Comparison of ENCODE assay signal across 8 mouse cellular contexts in the genomic region with DNA sequence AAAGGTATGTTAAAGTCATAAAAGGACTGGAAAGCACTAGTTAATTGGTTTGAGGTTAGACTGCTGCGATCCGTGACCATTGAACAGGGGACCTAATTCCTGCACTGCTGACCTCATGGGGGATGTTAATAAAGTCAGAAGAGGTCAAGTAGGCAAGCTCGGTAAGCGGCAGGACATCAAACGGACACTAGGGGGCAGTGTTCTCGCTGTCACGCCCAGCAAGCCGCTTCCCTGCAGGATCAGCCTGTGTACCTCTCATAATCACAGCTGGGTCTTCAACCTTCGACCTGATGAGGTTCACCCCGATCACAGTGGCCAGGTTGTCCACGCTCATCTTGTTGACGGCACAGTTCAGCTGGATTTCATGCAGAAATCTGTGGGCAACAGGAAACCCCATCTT. TPM values are rescaled to one million over a fixed set of nuclear protein-coding genes. Genes with fewer than 3 reads are reported as not detected.
A peak's percentile ranks its signal among the peaks of the same experiment; 100 is the strongest.
DNase-seq lines count a peak whose midpoint lies in the region; ATAC-seq and TF ChIP-seq lines count a peak whose summit lies in the region.

No protein-coding gene starts in this region.

- peak overlapping the region; percentile 41 for H3K4me2 ChIP-seq in intestine, embryonic 14.5 days (ENCODE audit: low read length)
- H3K4me2 ChIP-seq in midbrain, embryonic 16.5 days (ENCODE audit: low read length) = peak overlapping the region; percentile 38

- no peak overlapping the region for H3K9ac ChIP-seq in intestine, embryonic 14.5 days (ENCODE audit: low read length)
- no peak overlapping the region for H3K9ac ChIP-seq in midbrain, embryonic 16.5 days (ENCODE audit: low read depth, low read length)

- H3K9me3 ChIP-seq in intestine, embryonic 14.5 days (ENCODE audit: control insufficient read depth, low read length) = no peaks in the 10 kb centered on the region
- H3K9me3 ChIP-seq in midbrain, embryonic 16.5 days (replicated peaks; ENCODE audit: control insufficient read depth, low read length, poor library complexity, severe bottlenecking) = no peaks in the 10 kb centered on the region

- ATAC-seq in intestine, embryonic 14.5 days (replicated peaks; ENCODE audit: low FRiP score, low TSS enrichment, low read depth) = no peak
- no peak for ATAC-seq in midbrain, embryonic 16.5 days

- WGBS in intestine, embryonic 14.5 days = 14% methylated on average over 12 of the region's 12 CpGs
- WGBS in midbrain, embryonic 16.5 days = 12% methylated on average over 12 of the region's 12 CpGs

- no peaks in the 10 kb centered on the region for H3K27me3 ChIP-seq in intestine, embryonic 14.5 days (replicated peaks; ENCODE audit: control insufficient read depth, insufficient read depth, low read length)
- no peaks in the 10 kb centered on the region for H3K27me3 ChIP-seq in midbrain, embryonic 16.5 days (ENCODE audit: control insufficient read depth, insufficient read depth, low read depth, low read length)

- peak; percentile 82 for TF ChIP-seq CTCF in cortical plate, adult 2 months (IDR thresholded peaks at IDR 0.05; ENCODE audit: extremely low read depth, insufficient read depth, low read length)

- peak; percentile 94 for DNase-seq in heart, adult 11 months
- DNase-seq in heart, postnatal 25 days (ENCODE audit: low spot score) = no peak
- DNase-seq in gastrocnemius, postnatal 14 days = peak; percentile 68
- peak; percentile 91 for DNase-seq in intestine, embryonic 14.5 days (ENCODE audit: low spot score)
- DNase-seq in left cerebral cortex, postnatal 4 days = peak; percentile 64
- DNase-seq in spleen, postnatal 14 days (ENCODE audit: low spot score in 2 of 2) = peak; percentile 35 to 60

- H3K4me3 ChIP-seq in cortical plate, adult 2 months (ENCODE audit: insufficient read depth, low read length) = no peak overlapping the region
- no peak overlapping the region for H3K4me3 ChIP-seq in intestine, embryonic 14.5 days (ENCODE audit: low read depth, low read length)
- H3K4me3 ChIP-seq in midbrain, embryonic 16.5 days (ENCODE audit: low read depth, low read length) = 0 out of 2 replicates have a peak overlapping the region, but pooled peaks have one; percentile 1

- H3K27ac ChIP-seq in cortical plate, adult 2 months (ENCODE audit: insufficient read depth, low read length) = no peak overlapping the region
- no peak overlapping the region for H3K27ac ChIP-seq in intestine, embryonic 14.5 days (ENCODE audit: low read depth)
- H3K27ac ChIP-seq in midbrain, embryonic 16.5 days (ENCODE audit: low read length) = no peak overlapping the region

- no peaks in the 10 kb centered on the region for H3K4me1 ChIP-seq in cortical plate, adult 2 months (ENCODE audit: control insufficient read depth, insufficient read depth, low read length)
- 0 out of 2 replicates have a peak, but pooled peaks cover 3% of the 10 kb centered on the region for H3K4me1 ChIP-seq in intestine, embryonic 14.5 days (replicated peaks; ENCODE audit: control insufficient read depth, insufficient read depth, low read length)
- H3K4me1 ChIP-seq in midbrain, embryonic 16.5 days (ENCODE audit: control insufficient read depth, insufficient read depth, low read length) = no peaks in the 10 kb centered on the region

- intact Hi-C loops in heart, postnatal 25 days (cut with DNase I) = loop anchor here (1.0 to 2.0 kb wide), 3 partner anchors 47 to 205 kb away; no protein-coding TSS in a partner anchor
- intact Hi-C loops in gastrocnemius, postnatal 14 days (cut with DNase I; ENCODE audit: low total_unique reads) = loop anchor here (10.0 kb wide), 1 partner anchor 209 kb away; a partner anchor contains a TSS
- intact Hi-C loops in left cerebral cortex, postnatal 4 days (cut with DNase I) = no loop called here

- TF ChIP-seq POLR2A in cortical plate, adult 2 months (IDR thresholded peaks at IDR 0.05; ENCODE audit: extremely low read depth, insufficient read depth, low read length) = no peak

- H3K36me3 ChIP-seq in intestine, embryonic 14.5 days (ENCODE audit: control insufficient read depth, insufficient read depth, low read length) = no peaks in the 10 kb centered on the region
- H3K36me3 ChIP-seq in midbrain, embryonic 16.5 days (ENCODE audit: control insufficient read depth, insufficient read depth, low read length) = no peaks in the 10 kb centered on the region

RNA-seq across cellular contexts. Expression of a gene that starts 37.4 kb away (rescaled TPM):
- 10 to 100 TPM; 55.6 to 58.8 TPM for total RNA-seq in heart, postnatal 25 days (2021)
- polyA plus RNA-seq in cortical plate, adult 2 months (2012; rRNA removed) = not detected in 2 replicates
- not detected for total RNA-seq in gastrocnemius, postnatal 14 days (2021)
- not detected in 2 replicates for polyA plus RNA-seq in intestine, embryonic 14.5 days (2014; fragmentation: Nextera tagmentation; extraction: Ambion mirVana)
- total RNA-seq in left cerebral cortex, postnatal 4 days (2021) = under 1 TPM in 1 of 2 experiments, not detected in 1; 0.12 TPM
- polyA plus RNA-seq in midbrain, embryonic 16.5 days (2015; fragmentation: Nextera tagmentation; extraction: Ambion mirVana) = not detected in 2 replicates

Comparison
In these comparisons a context has a peak if more than half of its experiments do, and no peak if none do; other contexts are left out.
1. RNA of a gene that starts 37.4 kb away (total RNA-seq): 55.6 to 58.8 TPM in heart, postnatal 25 days; 0.12 TPM in left cerebral cortex, postnatal 4 days and not detected in gastrocnemius, postnatal 14 days; every median in the first group is over 10 times any median in the second.